Mouse (Mus musculus): Measurements from ENCODE around the gene Icam2. TPM values are rescaled to one million over a fixed set of nuclear protein-coding genes. Genes with fewer than 3 reads are reported as not detected.
A peak's percentile ranks its signal among the peaks of the same experiment; 100 is the strongest.

Icam2 gene
- polyA plus RNA-seq, 2 experiments = 12.1 to 13.0 TPM

DNA sequence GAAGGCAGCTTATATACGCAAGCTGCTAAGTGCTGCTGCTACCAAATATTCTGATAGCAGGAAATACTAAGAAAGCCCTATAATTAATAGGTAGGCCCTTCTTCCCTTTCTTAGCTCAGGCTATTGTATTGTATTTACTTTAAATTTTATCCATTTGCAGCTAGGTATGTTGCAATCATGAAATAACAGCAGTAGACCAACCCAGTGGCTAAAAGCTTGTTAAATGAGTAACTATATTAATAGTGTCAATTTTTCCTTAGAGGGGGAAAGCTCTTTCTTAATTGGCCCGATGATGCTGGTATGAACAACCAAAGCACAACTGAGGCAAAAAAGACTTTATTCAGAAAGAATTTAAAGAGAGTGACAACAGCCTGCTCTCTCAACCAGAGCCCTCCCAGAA is 40.7 kb upstream of the Icam2 start:
- Histone ChIP-seq H3K4me3 (ENCODE audit: insufficient read depth in 1 of 2, low read depth in 2 of 2, low read length in 2 of 2) (no peak overlapping the region), H3K27me3 (ENCODE audit: control insufficient read depth, insufficient read depth, low read length) (no peaks in the 10 kb centered on the region), H3K9me3 (ENCODE audit: control insufficient read depth, low read length) (no peaks in the 10 kb centered on the region), H3K9ac (replicated peaks) (no peak overlapping the region), H3K4me2 (ENCODE audit: low read depth) (no peak overlapping the region), H3K4me1 (replicated peaks; ENCODE audit: control insufficient read depth in 2 of 2, insufficient read depth in 2 of 2, low read length in 1 of 2) (peaks cover 0 to 3% of the 10 kb centered on the region in 2 experiments; a peak in 2 of 4 replicates), H3K36me3 (replicated peaks; ENCODE audit: control insufficient read depth, insufficient read depth, low read depth) (peaks cover 6% of the 10 kb centered on the region; the same call in 1 of the 2 replicates), H3K27ac (no peak overlapping the region)
- DNase-seq (ENCODE audit: low read depth in 3 of 3, low spot score in 3 of 3) (no peak), ATAC-seq (ENCODE audit: insufficient read depth) (no peak)
- no peak for TF ChIP-seq CTCF (IDR thresholded peaks at IDR 0.05; ENCODE audit: low read depth)
- TF ChIP-seq EP300 (IDR thresholded peaks at IDR 0.05; ENCODE audit: low read depth) = no peak
- 77% methylated on average over 2 of the region's 2 CpGs for WGBS (ENCODE audit: insufficient replicate concordance)

DNA sequence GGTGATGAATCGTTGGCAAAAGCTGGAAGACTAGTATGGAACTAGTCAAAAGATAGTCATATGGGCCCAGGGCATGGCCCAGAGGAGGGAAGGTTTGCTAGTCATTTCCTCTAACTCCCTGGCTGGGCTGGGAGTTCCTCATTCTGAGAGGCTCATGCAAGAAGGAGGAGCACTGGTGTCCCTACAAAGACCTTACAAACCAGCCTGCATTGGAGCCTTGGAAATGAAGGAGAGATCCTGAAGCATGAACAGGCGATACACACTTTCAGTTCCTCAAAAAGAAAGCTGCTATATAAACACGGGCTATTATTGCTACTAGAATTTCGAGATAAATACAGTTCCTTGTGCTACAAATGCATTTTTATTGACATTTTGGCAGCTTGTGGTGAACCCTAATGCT is 40.2 kb upstream of the Icam2 start:
- WGBS (ENCODE audit: insufficient replicate concordance) = 22% methylated on average over 4 of the region's 4 CpGs
- DNase-seq (ENCODE audit: low read depth in 3 of 3, low spot score in 3 of 3) (no peak), ATAC-seq (ENCODE audit: insufficient read depth) (no peak)
- H3K27me3 ChIP-seq (ENCODE audit: control insufficient read depth, insufficient read depth, low read length) = no peaks in the 10 kb centered on the region
- TF ChIP-seq CTCF (IDR thresholded peaks at IDR 0.05; ENCODE audit: low read depth) (no peak), EP300 (IDR thresholded peaks at IDR 0.05; ENCODE audit: low read depth) (no peak)
- H3K4me2 ChIP-seq (ENCODE audit: low read depth) = no peak overlapping the region
- H3K27ac ChIP-seq = no peak overlapping the region
- H3K4me3 ChIP-seq (ENCODE audit: insufficient read depth in 1 of 2, low read depth in 2 of 2, low read length in 2 of 2) = no peak overlapping the region
- H3K36me3 ChIP-seq (replicated peaks; ENCODE audit: control insufficient read depth, insufficient read depth, low read depth) = peaks cover 6% of the 10 kb centered on the region; the same call in 1 of the 2 replicates
- H3K9me3 ChIP-seq (ENCODE audit: control insufficient read depth, low read length) = no peaks in the 10 kb centered on the region
- H3K4me1 ChIP-seq (replicated peaks; ENCODE audit: control insufficient read depth in 2 of 2, insufficient read depth in 2 of 2, low read length in 1 of 2) = peaks cover 0 to 3% of the 10 kb centered on the region in 2 experiments; a peak in 2 of 4 replicates
- H3K9ac ChIP-seq (replicated peaks) = no peak overlapping the region

GRCm38 (mm10) chr11:106426447-106426846 is 38.6 kb upstream of the Icam2 start:
- H3K27me3 ChIP-seq (ENCODE audit: control insufficient read depth, insufficient read depth, low read length) = no peaks in the 10 kb centered on the region
- H3K27ac ChIP-seq = no peak overlapping the region
- 78% methylated on average over 4 of the region's 4 CpGs for WGBS (ENCODE audit: insufficient replicate concordance)
- peaks cover 0 to 3% of the 10 kb centered on the region in 2 experiments; a peak in 2 of 4 replicates for H3K4me1 ChIP-seq (replicated peaks; ENCODE audit: control insufficient read depth in 2 of 2, insufficient read depth in 2 of 2, low read length in 1 of 2)
- H3K9me3 ChIP-seq (ENCODE audit: control insufficient read depth, low read length) = no peaks in the 10 kb centered on the region
- TF ChIP-seq EP300 (IDR thresholded peaks at IDR 0.05; ENCODE audit: low read depth) (no peak), CTCF (IDR thresholded peaks at IDR 0.05; ENCODE audit: low read depth) (no peak)
- H3K4me2 ChIP-seq (ENCODE audit: low read depth) = no peak overlapping the region
- no peak overlapping the region for H3K9ac ChIP-seq (replicated peaks)
- no peak overlapping the region for H3K4me3 ChIP-seq (ENCODE audit: insufficient read depth in 1 of 2, low read depth in 2 of 2, low read length in 2 of 2)
- peaks cover 6% of the 10 kb centered on the region; the same call in 1 of the 2 replicates for H3K36me3 ChIP-seq (replicated peaks; ENCODE audit: control insufficient read depth, insufficient read depth, low read depth)
- ATAC-seq (ENCODE audit: insufficient read depth) = no peak
- DNase-seq (ENCODE audit: low read depth in 3 of 3, low spot score in 3 of 3) = no peak

GRCm38 (mm10) chr11:106425201-106425600 is 37.3 kb upstream of the Icam2 start:
- Histone ChIP-seq H3K36me3 (replicated peaks; ENCODE audit: control insufficient read depth, insufficient read depth, low read depth) (peaks cover 6% of the 10 kb centered on the region; the same call in 1 of the 2 replicates), H3K27ac (no peak overlapping the region), H3K27me3 (ENCODE audit: control insufficient read depth, insufficient read depth, low read length) (no peaks in the 10 kb centered on the region), H3K4me2 (ENCODE audit: low read depth) (no peak overlapping the region), H3K4me3 (ENCODE audit: insufficient read depth in 1 of 2, low read depth in 2 of 2, low read length in 2 of 2) (no peak overlapping the region), H3K9ac (replicated peaks) (no peak overlapping the region), H3K9me3 (ENCODE audit: control insufficient read depth, low read length) (no peaks in the 10 kb centered on the region), H3K4me1 (replicated peaks; ENCODE audit: control insufficient read depth in 2 of 2, insufficient read depth in 2 of 2, low read length in 1 of 2) (no peaks in the 10 kb centered on the region; a peak in 2 of 4 replicates)
- WGBS (ENCODE audit: insufficient replicate concordance) = 83% methylated on average over 5 of the region's 5 CpGs
- ATAC-seq (ENCODE audit: insufficient read depth) (no peak), DNase-seq (ENCODE audit: low read depth in 3 of 3, low spot score in 3 of 3) (no peak)
- TF ChIP-seq CTCF (IDR thresholded peaks at IDR 0.05; ENCODE audit: low read depth) (no peak), EP300 (IDR thresholded peaks at IDR 0.05; ENCODE audit: low read depth) (no peak)

- no peaks in the 10 kb centered on the region for H3K27me3 ChIP-seq (ENCODE audit: control insufficient read depth, insufficient read depth, low read length)
- no peak overlapping the region for H3K4me2 ChIP-seq (ENCODE audit: low read depth)
- DNase-seq (ENCODE audit: low read depth in 3 of 3, low spot score in 3 of 3) (no peak), ATAC-seq (ENCODE audit: insufficient read depth) (peak; percentile 42; the same call in 1 of the 2 replicates)
- no peak overlapping the region for H3K9ac ChIP-seq (replicated peaks)
- H3K36me3 ChIP-seq (replicated peaks; ENCODE audit: control insufficient read depth, insufficient read depth, low read depth) = no peaks in the 10 kb centered on the region; the same call in 1 of the 2 replicates
- peaks cover 0 to 5% of the 10 kb centered on the region in 2 experiments; a peak in 2 of 4 replicates for H3K4me1 ChIP-seq (replicated peaks; ENCODE audit: control insufficient read depth in 2 of 2, insufficient read depth in 2 of 2, low read length in 1 of 2)
- TF ChIP-seq EP300 (IDR thresholded peaks at IDR 0.05; ENCODE audit: low read depth) (no peak), CTCF (IDR thresholded peaks at IDR 0.05; ENCODE audit: low read depth) (no peak)
- no peaks in the 10 kb centered on the region for H3K9me3 ChIP-seq (ENCODE audit: control insufficient read depth, low read length)
- WGBS (ENCODE audit: insufficient replicate concordance) = 42% methylated on average over 9 of the region's 9 CpGs
- no peak overlapping the region for H3K4me3 ChIP-seq (ENCODE audit: insufficient read depth in 1 of 2, low read depth in 2 of 2, low read length in 2 of 2)
- no peak overlapping the region for H3K27ac ChIP-seq
Observed at GRCm38 (mm10) chr11:106419262-106420102, 31.6 kb upstream of the Icam2 start.
